Mouse (Mus musculus) CH12.LX (cell line): ENCODE data around the gene Pkdrej.
A peak's percentile ranks its signal among the peaks of the same experiment; 100 is the strongest.

Source experiments
- CTCF ChIP-seq, 2 experiments: IDR thresholded peaks in 1 of 2; conservative IDR thresholded peaks in 1 of 2; 2 replicates each; pipeline ENCODE4 v1.5.1; 2011 to 2012; ENCODE audit warnings: low read depth in 2 of 2, low read length in 2 of 2, improper control_type of control experiment in 1 of 2, inconsistent platforms in 1 of 2, mild to moderate bottlenecking in 1 of 2, moderate library complexity in 1 of 2
- EP300 ChIP-seq: IDR thresholded peaks from 2 replicates; pipeline ENCODE4 v1.6.1; 2011; ENCODE audit warnings: low read length, improper control_type of control experiment
- MEF2A ChIP-seq: IDR thresholded peaks from 2 replicates; pipeline ENCODE4 v1.6.1; 2014; ENCODE audit warnings: low read depth, mild to moderate bottlenecking, inconsistent platforms, low read length, improper control_type of control experiment, borderline replicate concordance
- POLR2A ChIP-seq: IDR thresholded peaks from 2 replicates; pipeline ENCODE4 v1.6.1; 2011; ENCODE audit warnings: low read depth, mild to moderate bottlenecking, improper control_type of control experiment, low read length
- RAD21 ChIP-seq: IDR thresholded peaks from 2 replicates; pipeline ENCODE4 v1.6.1; 2011; ENCODE audit warnings: low read depth, mild to moderate bottlenecking, low read length, improper control_type of control experiment, moderate library complexity
- RCOR1 ChIP-seq: conservative IDR thresholded peaks from 2 replicates; pipeline ENCODE4 v1.6.1; 2012; ENCODE audit warnings: low read depth, mild to moderate bottlenecking, inconsistent platforms, low read length, improper control_type of control experiment
- SIN3A ChIP-seq: IDR thresholded peaks from 2 replicates; pipeline ENCODE4 v1.6.1; 2012; ENCODE audit warnings: low read length, improper control_type of control experiment, inconsistent platforms
- TBP ChIP-seq: conservative IDR thresholded peaks from 2 replicates; pipeline ENCODE4 v1.6.1; 2011; ENCODE audit warnings: low read depth, low read length, improper control_type of control experiment
- UBTF ChIP-seq: IDR thresholded peaks from 2 replicates; pipeline ENCODE4 v1.6.1; 2012; ENCODE audit warnings: low read depth, mild to moderate bottlenecking, inconsistent platforms, low read length, improper control_type of control experiment, moderate library complexity

GRCm38 (mm10) chr15:85851656-85852392 lies 30.3 kb upstream of the Pkdrej start:
- TF ChIP-seq UBTF (no peak), EP300 (no peak), RAD21 (peak; percentile 48), CTCF (conservative IDR thresholded peaks at IDR 0.05 in 1 of 2, IDR thresholded peaks at IDR 0.05 in 1 of 2; ENCODE audit: low read depth in 2 of 2, low read length in 2 of 2) (peak; percentile 30 to 55; a peak in 3 of 4 replicates), POLR2A (no peak), TBP (no peak), RCOR1 (no peak), SIN3A (no peak), MEF2A (no peak)
